ENCODE assay signal across 21 mouse cellular contexts in the genomic region with DNA sequence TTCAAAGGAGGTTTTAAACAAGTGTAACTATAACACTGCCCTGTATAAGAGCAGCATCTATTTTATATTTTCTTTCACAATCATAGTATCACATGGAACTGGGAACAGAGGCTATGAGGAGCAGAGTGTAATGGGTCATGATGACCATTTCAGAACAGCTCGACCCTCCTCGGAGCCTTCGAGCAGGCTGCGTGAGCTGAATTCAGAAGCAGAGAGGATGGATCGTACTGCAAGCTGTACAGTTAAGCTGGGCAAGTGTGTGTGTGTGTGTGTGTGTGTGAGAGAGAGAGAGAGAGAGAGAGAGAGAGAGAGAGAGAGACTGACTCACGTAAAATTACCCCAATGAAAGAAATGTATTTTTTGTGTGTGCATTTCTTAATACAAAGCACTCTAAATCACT. TPM values are rescaled to one million over a fixed set of nuclear protein-coding genes. Genes with fewer than 3 reads are reported as not detected.
DNase-seq lines count a peak whose midpoint lies in the region; ATAC-seq and TF ChIP-seq lines count a peak whose summit lies in the region.
"Had no signal": no experiment of that assay in that cellular context is flagged by ENCODE, and none has a peak within 500 bp of the region (broad histone marks: within the 10 kb centered on the region; RNA-seq: fewer than 3 reads in every experiment).

No protein-coding gene starts in this region.

- no peak for ATAC-seq in hindbrain, embryonic 14.5 days (ENCODE audit: low FRiP score)
- no peak for ATAC-seq in hindbrain, embryonic 11.5 days (ENCODE audit: low FRiP score)
- ATAC-seq in hindbrain, postnatal 0 days, result no peak
- no peak for ATAC-seq in neural tube, embryonic 14.5 days (ENCODE audit: low read depth)
- ATAC-seq: activated CD4-positive, CD25-positive, alpha-beta regulatory T cell, adult 4 months; forebrain, embryonic 15.5 days; inflammation-experienced regulatory T-cells, adult 6 months had no signal

- H3K4me2 ChIP-seq in hindbrain, embryonic 14.5 days (replicated peaks), result no peak overlapping the region
- H3K4me2 ChIP-seq in hindbrain, embryonic 11.5 days (replicated peaks; ENCODE audit: low read depth, low read length), result no peak overlapping the region
- no peak overlapping the region for H3K4me2 ChIP-seq in hindbrain, postnatal 0 days (ENCODE audit: low read depth, low read length)
- no peak overlapping the region for H3K4me2 ChIP-seq in neural tube, embryonic 14.5 days (ENCODE audit: low read depth, low read length)
- H3K4me2 ChIP-seq: embryonic facial prominence, embryonic 12.5 days; forebrain, embryonic 15.5 days had no signal

- no peaks in the 10 kb centered on the region for H3K27me3 ChIP-seq in hindbrain, embryonic 14.5 days (ENCODE audit: control insufficient read depth, insufficient read depth, low read length)
- no peaks in the 10 kb centered on the region for H3K27me3 ChIP-seq in hindbrain, embryonic 11.5 days (ENCODE audit: control insufficient read depth, insufficient read depth, low read length)
- H3K27me3 ChIP-seq in hindbrain, postnatal 0 days (ENCODE audit: insufficient read depth, low read length), result no peaks in the 10 kb centered on the region
- no peaks in the 10 kb centered on the region for H3K27me3 ChIP-seq in neural tube, embryonic 14.5 days (ENCODE audit: control insufficient read depth, insufficient read depth, low read length)
- H3K27me3 ChIP-seq: CH12.LX; embryonic facial prominence, embryonic 12.5 days; forebrain, embryonic 15.5 days; Patski had no signal

- no peak for TF ChIP-seq POLR2A in brain, embryonic 14.5 days (IDR thresholded peaks at IDR 0.05; ENCODE audit: borderline replicate concordance, extremely low read depth, insufficient read depth, insufficient read length, poor library complexity, severe bottlenecking)

- 85% methylated on average over 6 of the region's 6 CpGs for WGBS in hindbrain, embryonic 14.5 days
- 91% methylated on average over 6 of the region's 6 CpGs for WGBS in hindbrain, embryonic 11.5 days
- 70% methylated on average over 6 of the region's 6 CpGs for WGBS in hindbrain, postnatal 0 days
- WGBS in neural tube, embryonic 14.5 days, result 71% methylated on average over 6 of the region's 6 CpGs

- H3K36me3 ChIP-seq in hindbrain, embryonic 14.5 days (replicated peaks; ENCODE audit: control insufficient read depth, insufficient read depth), result no peaks in the 10 kb centered on the region
- no peaks in the 10 kb centered on the region for H3K36me3 ChIP-seq in hindbrain, embryonic 11.5 days (ENCODE audit: control insufficient read depth, insufficient read depth, low read length)
- no peaks in the 10 kb centered on the region for H3K36me3 ChIP-seq in hindbrain, postnatal 0 days (ENCODE audit: insufficient read depth, low read length)
- H3K36me3 ChIP-seq in neural tube, embryonic 14.5 days (ENCODE audit: control insufficient read depth, insufficient read depth, low read length), result no peaks in the 10 kb centered on the region
- H3K36me3 ChIP-seq: embryonic facial prominence, embryonic 12.5 days; forebrain, embryonic 15.5 days; heart, embryonic 10.5 days had no signal

- no peaks in the 10 kb centered on the region for H3K4me1 ChIP-seq in hindbrain, embryonic 14.5 days (replicated peaks; ENCODE audit: control insufficient read depth, insufficient read depth, low read length)
- H3K4me1 ChIP-seq in hindbrain, embryonic 11.5 days (replicated peaks; ENCODE audit: control insufficient read depth, insufficient read depth, low read length), result no peaks in the 10 kb centered on the region
- no peaks in the 10 kb centered on the region for H3K4me1 ChIP-seq in hindbrain, postnatal 0 days (ENCODE audit: insufficient read depth, low read length)
- H3K4me1 ChIP-seq in neural tube, embryonic 14.5 days (ENCODE audit: control insufficient read depth, insufficient read depth, low read length), result no peaks in the 10 kb centered on the region
- H3K4me1 ChIP-seq: embryonic facial prominence, embryonic 12.5 days had no signal

- H3K4me3 ChIP-seq in hindbrain, embryonic 14.5 days (replicated peaks; ENCODE audit: low read length), result no peak overlapping the region
- no peak overlapping the region for H3K4me3 ChIP-seq in hindbrain, embryonic 11.5 days (ENCODE audit: low read depth, low read length)
- no peak overlapping the region for H3K4me3 ChIP-seq in hindbrain, postnatal 0 days (ENCODE audit: low read length)
- H3K4me3 ChIP-seq in neural tube, embryonic 14.5 days (ENCODE audit: low read depth, low read length), result no peak overlapping the region
- H3K4me3 ChIP-seq: embryonic facial prominence, embryonic 12.5 days; forebrain, embryonic 15.5 days; heart, embryonic 10.5 days had no signal

- no peak overlapping the region for H3K9ac ChIP-seq in hindbrain, embryonic 14.5 days
- no peak overlapping the region for H3K9ac ChIP-seq in hindbrain, embryonic 11.5 days (ENCODE audit: low read depth, low read length)
- no peak overlapping the region for H3K9ac ChIP-seq in hindbrain, postnatal 0 days (replicated peaks; ENCODE audit: low read length)
- no peak overlapping the region for H3K9ac ChIP-seq in neural tube, embryonic 14.5 days (replicated peaks; ENCODE audit: low read depth, low read length)
- H3K9ac ChIP-seq: embryonic facial prominence, embryonic 12.5 days; forebrain, embryonic 15.5 days had no signal

- H3K9me3 ChIP-seq in hindbrain, embryonic 14.5 days (ENCODE audit: control insufficient read depth, low read length), result no peaks in the 10 kb centered on the region
- H3K9me3 ChIP-seq in hindbrain, embryonic 11.5 days (ENCODE audit: control insufficient read depth, low read length), result no peaks in the 10 kb centered on the region
- no peaks in the 10 kb centered on the region for H3K9me3 ChIP-seq in hindbrain, postnatal 0 days (ENCODE audit: low read length)
- H3K9me3 ChIP-seq in neural tube, embryonic 14.5 days (ENCODE audit: control insufficient read depth, low read length), result no peaks in the 10 kb centered on the region
- H3K9me3 ChIP-seq: embryonic facial prominence, embryonic 12.5 days; forebrain, embryonic 15.5 days; heart, embryonic 10.5 days had no signal

- no peak for TF ChIP-seq CTCF in brain, embryonic 14.5 days (IDR thresholded peaks at IDR 0.05; ENCODE audit: borderline replicate concordance, extremely low read depth, insufficient read depth, insufficient read length)
- TF ChIP-seq CTCF in hindbrain, postnatal 0 days (IDR thresholded peaks at IDR 0.05; ENCODE audit: low read depth), result no peak

- H3K27ac ChIP-seq in hindbrain, embryonic 14.5 days, result peak overlapping the region; percentile 80
- no peak overlapping the region for H3K27ac ChIP-seq in hindbrain, embryonic 11.5 days (ENCODE audit: low read depth, low read length)
- no peak overlapping the region for H3K27ac ChIP-seq in hindbrain, postnatal 0 days
- peak overlapping the region; percentile 55; the same call in 1 of the 2 replicates for H3K27ac ChIP-seq in neural tube, embryonic 14.5 days (ENCODE audit: low read depth, low read length)
- H3K27ac ChIP-seq: embryonic facial prominence, embryonic 12.5 days; forebrain, embryonic 15.5 days; heart, embryonic 10.5 days had no signal

- DNase-seq in hindbrain, embryonic 14.5 days (ENCODE audit: low spot score), result no peak
- DNase-seq in hindbrain, embryonic 11.5 days (ENCODE audit: low spot score), result no peak
- peak; percentile 17 for DNase-seq in brain, embryonic 14.5 days (ENCODE audit: low read depth)
- peak; percentile 24 for DNase-seq in hindbrain, postnatal 0 days (ENCODE audit: low spot score)
- DNase-seq in embryo, embryonic 11 days, result no peak
- DNase-seq in c-Kit-positive CD71-positive TER-119-positive erythroid progenitor cells, embryonic 14.5 days (ENCODE audit: low spot score), result no peak
- DNase-seq: adrenal gland, postnatal 14 days; cerebellum, adult 2 months; cerebellum, postnatal 10 days; gastrocnemius, postnatal 10 days; heart, adult 18-20 months; heart, postnatal 10 days; heart, postnatal 4 days had no signal

RNA-seq across cellular contexts. Expression of gene Poc5, which starts 37.9 kb away (rescaled TPM):
- polyA plus RNA-seq in hindbrain, embryonic 14.5 days (2014; fragmentation: Nextera tagmentation; extraction: Ambion mirVana), result 23.1 and 25.0 TPM in 2 replicates
- 29.3 and 33.6 TPM in 2 replicates for polyA plus RNA-seq in hindbrain, embryonic 11.5 days (2014; fragmentation: Nextera tagmentation; extraction: Ambion mirVana)
- 17.2 and 19.8 TPM in 2 replicates for polyA plus RNA-seq in brain, embryonic 14.5 days (2012; rRNA removed)
- 21.7 and 26.1 TPM in 2 replicates for total RNA-seq in hindbrain, postnatal 0 days (2014; rRNA removed)
- 16.7 and 19.0 TPM in 2 replicates for polyA plus RNA-seq in hindbrain, postnatal 0 days (2015; fragmentation: Nextera tagmentation; extraction: Ambion mirVana)
- 25.8 and 28.0 TPM in 2 replicates for polyA plus RNA-seq in neural tube, embryonic 14.5 days (2014; fragmentation: Nextera tagmentation; extraction: Ambion mirVana)

Comparison
In these comparisons a context has a peak if more than half of its experiments do, and no peak if none do; other contexts are left out.
1. DNase-seq: peak in brain, embryonic 14.5 days (single experiment) and hindbrain, postnatal 0 days (single experiment); none in hindbrain, embryonic 14.5 days (single experiment), hindbrain, embryonic 11.5 days (single experiment), embryo, embryonic 11 days (single experiment) and c-Kit-positive CD71-positive TER-119-positive erythroid progenitor cells, embryonic 14.5 days (single experiment).
2. H3K27ac ChIP-seq: peak in hindbrain, embryonic 14.5 days (single experiment) and neural tube, embryonic 14.5 days (single experiment); none in hindbrain, embryonic 11.5 days (single experiment) and hindbrain, postnatal 0 days (single experiment).